Mouse (Mus musculus) thymus, adult 18-20 months (tissue): ENCODE results near the gene Mcpt2.
"Not testable (repeated sequence)": the region's sequence is repeated elsewhere in the genome, so short reads cannot be mapped to it uniquely, and the experiment has no call there.

Experiments
- DNase-seq, 2 experiments: peaks; one replicate each; pipeline ENCODE4 v3.0.0; 2022; ENCODE audit warnings: mixed read lengths in 2 of 2

Mcpt2 gene

DNA sequence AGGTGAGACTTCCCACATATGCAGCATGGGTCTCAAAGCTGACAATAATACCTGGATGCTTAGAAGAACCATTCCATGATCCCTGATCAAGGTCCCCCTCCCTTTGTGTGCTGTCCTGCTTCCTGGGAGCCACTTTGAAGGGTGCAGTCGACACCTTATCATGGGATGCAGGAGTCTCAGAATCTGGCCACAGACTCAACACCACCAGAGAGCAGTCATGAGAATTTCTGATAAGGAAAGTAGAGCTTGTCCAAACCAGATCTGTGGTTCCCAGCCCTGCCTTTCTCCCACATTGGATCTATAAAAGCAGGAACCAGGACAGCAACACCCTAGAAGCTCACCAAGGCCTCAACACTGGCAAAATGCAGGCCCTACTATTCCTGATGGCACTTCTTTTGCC, at the start of gene Mcpt2:
Gene Mcpt2, plus strand, starts transcription at position 250 of the 400 bp plus-strand sequence.
- not testable (repeated sequence) for DNase-seq

DNA sequence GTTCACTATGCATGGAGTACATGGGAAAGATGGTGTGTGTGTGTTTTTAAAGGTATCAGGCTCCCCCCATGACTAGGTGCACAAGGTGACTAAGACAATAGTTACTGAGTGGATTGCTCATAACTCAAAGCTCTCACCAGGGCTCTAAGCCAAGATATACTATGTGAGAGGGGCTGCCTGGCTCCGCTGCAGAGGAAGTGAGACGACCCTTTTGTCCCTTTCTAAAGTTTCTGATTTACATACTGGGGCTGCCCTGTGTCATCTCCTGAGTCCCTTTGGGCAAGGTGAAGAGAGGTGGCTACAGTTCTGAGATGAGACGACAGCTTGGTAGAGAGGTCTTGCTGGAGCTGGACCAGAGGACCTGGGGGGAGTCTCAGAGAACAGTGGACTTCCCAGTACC, 28.7 kb upstream of the Mcpt2 start:
- no peak for DNase-seq

DNA sequence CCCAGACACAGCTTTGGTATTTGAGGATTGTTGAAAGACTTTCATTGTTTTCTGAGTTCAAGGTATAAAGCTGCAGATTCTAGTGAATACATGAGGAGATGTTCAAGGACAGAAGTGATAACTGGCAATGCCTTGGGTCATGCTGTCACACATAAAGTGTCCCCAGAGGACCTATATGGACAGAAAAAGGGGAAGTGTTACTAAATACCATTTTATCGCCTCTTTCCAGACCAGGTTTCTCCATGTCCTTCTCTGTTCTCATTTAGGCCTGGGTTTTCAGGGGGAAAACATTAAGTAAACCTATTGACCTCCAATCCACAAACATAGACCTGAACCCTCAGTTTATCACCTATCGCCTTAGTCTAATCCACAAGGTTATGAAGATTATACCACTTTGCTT, 27.9 kb upstream of the Mcpt2 start:
- DNase-seq: no peak

DNA sequence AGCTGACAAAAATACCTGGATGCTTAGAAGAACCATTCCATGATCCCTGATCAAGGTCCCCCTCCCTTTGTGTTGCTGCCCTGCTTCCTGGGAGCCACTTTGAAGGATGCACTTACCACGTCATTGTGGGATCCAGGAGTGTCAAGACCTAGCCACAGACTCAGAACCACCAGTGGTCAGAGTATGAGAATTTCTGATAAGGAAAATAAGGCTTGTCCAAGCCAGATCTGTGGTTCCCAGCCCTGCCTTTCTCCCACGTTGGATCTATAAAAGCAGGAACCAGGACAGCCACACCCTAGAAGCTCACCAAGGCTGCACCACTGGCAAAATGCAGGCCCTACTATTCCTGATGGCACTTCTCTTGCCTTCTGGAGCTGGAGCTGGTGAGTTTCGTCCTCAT, 24.2 kb upstream of the Mcpt2 start, which contains the start of gene Mcpt1:
Gene Mcpt1, plus strand, starts transcription at position 301 of the 400 bp plus-strand sequence.
- DNase-seq: not testable (repeated sequence)

DNA sequence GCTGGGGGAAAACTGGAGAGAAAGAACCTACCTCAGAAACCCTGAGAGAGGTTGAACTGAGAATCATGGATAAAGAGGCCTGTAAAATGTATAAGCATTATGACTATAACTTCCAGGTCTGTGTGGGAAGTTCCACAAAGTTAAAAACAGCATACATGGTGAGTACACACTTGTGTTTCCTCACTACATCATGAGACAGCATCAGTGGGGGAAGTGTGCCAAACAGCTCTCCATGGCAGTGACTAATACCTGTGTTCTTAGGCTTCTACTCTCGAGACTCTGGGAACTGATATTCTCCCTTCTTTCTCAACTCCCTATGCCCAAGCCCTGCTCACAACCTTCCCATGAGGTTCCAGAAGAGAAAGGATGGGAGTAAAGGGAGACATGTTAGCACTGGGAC, 22.4 kb upstream of the Mcpt2 start:
- DNase-seq: no peak

DNA sequence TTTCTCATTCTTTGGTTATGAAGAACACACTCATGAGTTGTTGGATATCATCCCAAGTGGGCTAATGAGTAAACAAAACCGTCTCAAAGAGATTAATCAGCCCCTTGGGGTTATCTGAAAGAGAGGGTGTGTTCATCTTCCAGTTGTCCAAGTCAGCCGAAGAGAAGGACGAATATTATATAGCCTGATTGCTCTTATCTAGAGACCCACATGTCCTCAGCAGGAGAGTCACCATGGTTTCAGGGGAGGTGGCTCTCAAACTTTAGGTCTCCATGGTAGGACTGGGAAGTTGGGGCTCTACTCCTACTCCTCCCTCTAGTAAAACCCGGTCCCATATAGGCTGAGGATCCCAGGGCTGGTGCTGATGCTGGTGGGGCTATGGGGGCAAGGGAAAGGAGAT, 20.5 kb upstream of the Mcpt2 start:
- DNase-seq: not testable (repeated sequence)

DNA sequence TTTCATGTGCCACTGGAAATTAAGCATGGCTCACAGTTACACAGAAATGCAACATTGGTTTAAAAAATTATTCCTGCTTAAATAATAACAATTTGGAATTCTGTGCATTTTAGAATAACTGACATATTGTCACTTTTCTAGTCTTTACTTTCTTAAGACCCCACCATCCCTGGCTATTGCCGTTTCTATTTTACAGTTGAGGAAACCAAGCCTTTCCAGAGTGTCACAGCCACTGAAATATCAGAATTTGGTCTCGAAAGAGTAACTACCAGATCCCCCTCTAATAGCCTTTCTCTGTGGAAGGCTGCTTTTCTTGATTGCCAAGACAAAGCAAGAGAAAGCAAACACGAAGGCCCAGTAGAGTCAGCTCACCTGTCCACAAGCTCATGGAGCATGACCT, 11.4 kb upstream of the Mcpt2 start, which contains the start of gene Mcpt9:
Gene Mcpt9, minus strand, starts transcription at position 101 of the 400 bp plus-strand sequence.
- DNase-seq: not testable (repeated sequence)

DNA sequence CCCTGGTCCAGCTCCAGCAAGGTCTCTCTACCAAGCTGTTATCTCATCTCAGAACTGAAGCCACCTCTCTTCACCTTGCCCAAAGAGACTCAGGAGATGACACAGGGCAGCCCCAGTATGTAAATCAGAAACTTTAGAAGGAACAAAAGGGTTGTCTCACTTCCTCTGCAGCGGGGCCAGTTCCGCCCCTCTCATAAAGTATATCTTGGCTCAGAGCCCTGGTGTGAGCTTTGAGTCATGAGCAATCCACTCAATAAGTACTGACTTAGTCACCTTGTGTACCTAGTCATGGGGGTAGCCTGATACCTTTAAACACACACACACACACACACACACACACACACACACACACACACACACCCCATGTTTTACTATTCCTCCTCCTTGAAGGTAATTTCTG, 7.4 kb upstream of the Mcpt2 start:
- no peak for DNase-seq

DNA sequence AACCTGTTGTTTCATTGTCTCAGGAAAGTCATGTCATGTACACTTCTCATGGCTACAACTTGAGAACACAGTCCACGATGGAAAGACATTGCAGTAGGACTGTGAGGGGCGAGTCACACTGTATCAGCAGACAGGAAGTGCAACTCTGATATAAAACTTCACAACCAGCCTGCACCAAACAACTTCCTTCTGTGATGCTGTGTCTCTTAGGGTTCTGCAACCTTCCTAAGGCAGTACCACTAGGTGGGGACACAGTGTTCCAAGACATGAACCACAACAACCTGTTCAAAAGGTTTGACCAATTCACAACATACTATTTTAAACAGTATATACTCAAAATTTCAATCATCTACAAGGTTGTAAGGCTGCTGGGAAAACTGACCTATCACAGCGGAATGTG, 13.6 kb downstream of the Mcpt2 start:
- DNase-seq: no peak

DNA sequence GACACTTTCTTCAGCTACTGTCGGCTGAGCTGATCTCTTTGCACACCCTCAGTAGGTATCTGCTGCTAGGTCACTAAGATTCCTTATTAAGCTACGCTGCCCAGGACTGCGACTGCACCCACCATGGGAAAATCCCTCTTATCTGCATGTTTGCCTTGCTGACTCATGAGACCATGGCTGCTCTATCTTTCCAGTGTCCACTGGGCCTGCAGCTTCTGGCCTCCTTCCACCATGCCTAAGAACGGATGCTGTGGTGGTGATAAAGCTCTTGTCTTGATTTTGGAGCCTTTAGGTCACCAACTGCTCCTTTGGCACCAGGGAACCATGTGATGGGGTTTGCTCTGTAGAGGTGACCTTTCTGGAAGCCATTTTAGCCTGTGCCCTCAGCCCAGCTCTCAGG, 15.9 kb downstream of the Mcpt2 start:
- DNase-seq: no peak

DNA sequence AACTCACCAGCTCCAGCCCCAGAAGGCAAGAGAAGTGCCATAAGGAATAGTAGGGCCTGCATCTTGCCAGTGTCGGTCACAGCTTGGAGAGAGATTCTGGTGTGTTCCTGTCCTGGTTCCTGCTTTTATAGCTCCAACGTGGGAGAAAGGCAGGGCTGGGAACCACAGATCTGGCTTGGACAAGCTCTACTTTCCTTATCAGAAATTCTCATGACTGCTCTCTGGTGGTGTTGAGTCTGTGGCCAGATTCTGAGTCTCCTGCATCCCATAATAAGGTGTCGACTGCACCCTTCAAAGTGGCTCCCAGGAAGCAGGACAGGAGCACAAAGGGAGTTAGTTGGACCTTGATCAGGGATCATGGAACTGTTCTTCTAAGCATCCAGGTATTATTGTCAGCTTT, 20.4 kb downstream of the Mcpt2 start, which contains the start of gene Mcpt4:
Gene Mcpt4, minus strand, starts transcription at position 101 of the 400 bp plus-strand sequence.
- DNase-seq: not testable (repeated sequence)

DNA sequence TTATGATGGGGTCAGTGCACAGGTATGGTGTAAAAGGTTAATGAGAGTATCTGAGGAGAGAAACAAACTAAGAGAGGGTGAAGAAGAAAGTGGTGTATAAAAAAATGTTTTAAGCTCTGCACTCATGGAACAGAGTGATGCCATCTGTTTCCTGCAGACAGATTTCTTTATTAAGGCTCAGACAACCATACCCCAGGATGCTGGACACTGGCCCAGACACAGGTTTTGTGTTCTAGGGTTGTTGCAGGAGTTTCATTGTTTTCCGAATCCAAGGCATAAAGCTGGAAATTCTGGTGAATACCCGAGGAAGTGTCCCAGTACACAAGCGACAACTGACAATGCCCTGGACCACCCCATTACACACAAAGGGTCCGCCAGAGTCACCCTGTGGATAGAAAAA, 40.2 kb downstream of the Mcpt2 start:
- DNase-seq: no peak

DNA sequence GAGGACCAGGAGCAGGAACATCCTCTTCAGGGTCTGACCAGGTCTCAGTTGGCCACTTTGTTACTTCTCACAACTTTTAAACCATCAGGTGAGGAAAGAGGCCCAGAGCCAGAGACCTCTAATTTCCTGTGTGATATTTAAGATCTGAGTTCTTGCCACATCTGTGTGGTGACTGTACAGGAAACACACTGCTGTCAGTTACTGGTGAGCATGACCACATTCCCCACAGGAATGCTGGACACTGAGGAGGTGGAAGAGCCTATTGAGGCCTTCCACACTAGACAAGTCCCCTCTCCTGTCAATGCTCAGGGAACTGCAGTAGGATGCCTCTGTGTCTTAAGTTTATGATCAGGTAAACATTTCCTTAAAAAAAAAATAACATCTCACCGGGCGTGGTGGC, 43.3 kb downstream of the Mcpt2 start, which contains the start of gene Mcpt8:
Gene Mcpt8, minus strand, starts transcription at position 107 of the 400 bp plus-strand sequence.
- DNase-seq: no peak

DNA sequence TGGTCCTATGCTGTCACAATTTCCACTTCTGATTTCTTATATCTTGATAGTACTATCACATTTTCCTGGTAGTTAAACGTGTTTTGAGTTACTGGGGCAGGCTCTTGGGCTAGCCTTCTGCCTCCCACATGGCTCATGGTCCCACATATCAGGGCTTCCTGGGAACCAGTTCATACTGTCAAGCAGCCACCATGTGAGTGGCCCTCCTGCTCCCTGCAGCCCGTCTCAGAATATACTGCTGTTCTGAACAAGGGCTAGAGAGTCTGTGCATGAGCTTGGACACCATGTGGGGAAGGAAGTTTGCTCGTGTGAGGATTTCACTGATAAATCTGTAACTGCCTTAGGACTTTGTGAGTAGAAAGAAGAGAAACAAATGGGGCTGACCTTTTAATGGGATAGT, 44.9 kb downstream of the Mcpt2 start:
- no peak for DNase-seq

DNA sequence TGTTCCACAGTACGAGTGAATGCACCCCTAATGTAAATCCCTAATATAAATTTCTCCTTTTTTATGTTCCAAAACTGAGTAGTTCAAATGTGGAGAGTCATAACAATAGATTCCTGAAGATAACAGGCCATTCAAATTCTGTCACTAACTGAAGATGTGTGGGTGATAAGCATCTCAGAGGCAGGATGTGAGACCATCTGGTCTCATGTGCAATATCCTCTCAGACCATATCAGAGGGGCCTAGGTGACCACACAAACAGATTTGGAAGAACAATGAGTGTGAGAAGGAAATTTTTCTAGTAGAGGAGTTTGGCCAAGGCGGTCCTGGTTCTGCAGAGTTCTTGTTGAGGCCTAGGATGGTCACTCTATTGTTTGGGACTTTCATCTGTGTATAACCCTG, 51.5 kb downstream of the Mcpt2 start:
- no peak for DNase-seq
